Mouse (Mus musculus): ENCODE measurements around the gene Sbno2. TPM values are rescaled to one million over a fixed set of nuclear protein-coding genes. Genes with fewer than 3 reads are reported as not detected.
"Not testable (repeated sequence)": the region's sequence is repeated elsewhere in the genome, so short reads cannot be mapped to it uniquely, and the experiment has no call there.

Gene Sbno2
- total RNA-seq, 2 experiments from 2014 or later: 13.5 to 14.0 TPM

GRCm38 (mm10) chr10:80072623-80073489 lies 32.5 kb downstream of the Sbno2 start:
- intact Hi-C loops (cut with DNase I): loop anchor here (2.0 to 5.0 kb wide), 2 partner anchors 18 to 39 kb away; no protein-coding TSS in a partner anchor
- no peak for DNase-seq

GRCm38 (mm10) chr10:80071516-80071900 lies 33.9 kb downstream of the Sbno2 start:
- DNase-seq: no peak
- intact Hi-C loops (cut with DNase I): loop anchor here (5.0 kb wide), 1 partner anchor 41 kb away; no protein-coding TSS in a partner anchor

GRCm38 (mm10) chr10:80070837-80071515 lies 34.4 kb downstream of the Sbno2 start:
- intact Hi-C loops (cut with DNase I): loop anchor here (5.0 kb wide), 1 partner anchor 41 kb away; no protein-coding TSS in a partner anchor
- DNase-seq: peak; percentile 87 to 89

- intact Hi-C loops (cut with DNase I): loop anchor here (5.0 kb wide), 1 partner anchor 42 kb away; no protein-coding TSS in a partner anchor
- DNase-seq: no peak
Observed at GRCm38 (mm10) chr10:80069948-80070450, 35.4 kb downstream of the Sbno2 start.

- no peak for DNase-seq
- intact Hi-C loops (cut with DNase I): no loop called here
Observed at GRCm38 (mm10) chr10:80069251-80069650, 36.1 kb downstream of the Sbno2 start.

GRCm38 (mm10) chr10:80063877-80064650 lies 41.3 kb downstream of the Sbno2 start:
- intact Hi-C loops (cut with DNase I): no loop called here
- DNase-seq: no peak

- intact Hi-C loops (cut with DNase I): no loop called here
- no peak for DNase-seq
Observed at GRCm38 (mm10) chr10:80063104-80063503, 42.3 kb downstream of the Sbno2 start.

GRCm38 (mm10) chr10:80057683-80058326 lies 47.6 kb downstream of the Sbno2 start:
- DNase-seq: no peak
- intact Hi-C loops (cut with DNase I): no loop called here

GRCm38 (mm10) chr10:80056976-80057682 lies 48.2 kb downstream of the Sbno2 start:
- intact Hi-C loops (cut with DNase I): no loop called here
- DNase-seq: no peak

GRCm38 (mm10) chr10:80056506-80056905 lies 48.9 kb downstream of the Sbno2 start:
- DNase-seq: no peak
- intact Hi-C loops (cut with DNase I): no loop called here

GRCm38 (mm10) chr10:80055891-80056290 lies 49.5 kb downstream of the Sbno2 start:
- intact Hi-C loops (cut with DNase I): loop anchor here (2.0 kb wide), 2 partner anchors 17 to 59 kb away; partner anchors contain the start of gene Stk11
- no peak for DNase-seq

GRCm38 (mm10) chr10:80055364-80055763 lies 50.0 kb downstream of the Sbno2 start:
- intact Hi-C loops (cut with DNase I): loop anchor here (2.0 kb wide), 2 partner anchors 17 to 59 kb away; partner anchors contain the start of gene Stk11
- no peak for DNase-seq

- DNase-seq: not testable (repeated sequence)
Observed at GRCm38 (mm10) chr10:80054911-80055310, 50.5 kb downstream of the Sbno2 start.

GRCm38 (mm10) chr10:80053831-80054815 lies 51.2 kb downstream of the Sbno2 start:
- peak; percentile 81 to 82 for DNase-seq
- intact Hi-C loops (cut with DNase I): loop anchor here (2.0 to 5.0 kb wide), 3 partner anchors 19 to 67 kb away; partner anchors contain the start of genes Cnn2 and Stk11

More at GRCm38 (mm10) chr10:80054911-80055310, 50.5 kb downstream of the Sbno2 start:
- intact Hi-C loops (cut with DNase I): loop anchor here (2.0 to 5.0 kb wide), 3 partner anchors 18 to 68 kb away; partner anchors contain the start of genes Cnn2 and Stk11

- peak; percentile 99 to 100 for DNase-seq
- intact Hi-C loops (cut with DNase I): loop anchor here (5.0 kb wide), 1 partner anchor 66 kb away; the partner anchor contains the start of gene Cnn2
Observed at GRCm38 (mm10) chr10:80053259-80053780, 52.1 kb downstream of the Sbno2 start.

- no peak for DNase-seq
- intact Hi-C loops (cut with DNase I): loop anchor here (5.0 kb wide), 1 partner anchor 65 kb away; the partner anchor contains the start of gene Cnn2
Observed at GRCm38 (mm10) chr10:80052374-80052764, 53.0 kb downstream of the Sbno2 start.

Data from heart, postnatal 14 days (tissue).